Mouse (Mus musculus) brain, embryonic 14.5 days (tissue): ENCODE data around the gene Glp2r. TPM values are rescaled to one million over a fixed set of nuclear protein-coding genes. Genes with fewer than 3 reads are reported as not detected.

Source experiments
- DNase-seq: peaks from one replicate; pipeline ENCODE4 v3.0.0-alpha.2; 2011; ENCODE audit warnings: low read depth
- CTCF ChIP-seq: fragments of 200-500 bp; IDR thresholded peaks from 2 replicates; pipeline ENCODE4 v1.5.1; 2012; ENCODE audit warnings: inconsistent platforms, mild to moderate bottlenecking, moderate library complexity, borderline replicate concordance; ENCODE audit not compliant: insufficient read depth, insufficient read length; ENCODE audit errors: extremely low read depth
- POLR2A ChIP-seq: fragments of 200-500 bp; IDR thresholded peaks from 2 replicates; pipeline ENCODE4 v1.6.1; 2012; ENCODE audit warnings: mild to moderate bottlenecking, inconsistent platforms, borderline replicate concordance; ENCODE audit not compliant: poor library complexity, insufficient read depth, insufficient read length, severe bottlenecking; ENCODE audit errors: extremely low read depth
- polyA plus RNA-seq: library from polyadenylated mRNA; depleted of rRNA; stranded (reverse); fragments of >200 nt; gene quantifications from 2 replicates; pipeline ENCODE4 v1.2.3, GENCODE M21; 2012

Gene Glp2r
- polyA plus RNA-seq, 1 experiment = 0.05 TPM

- DNase-seq = no peak
- TF ChIP-seq CTCF (no peak), POLR2A (no peak)
These were observed 42.2 kb downstream of the Glp2r start for GRCm38 (mm10) chr11:67728726-67729125.

GRCm38 (mm10) chr11:67727095-67727494 lies 43.9 kb downstream of the Glp2r start:
- TF ChIP-seq POLR2A = no peak
- TF ChIP-seq CTCF = no peak
- DNase-seq = no peak

- TF ChIP-seq CTCF = no peak
- no peak for DNase-seq
These were observed 47.5 kb downstream of the Glp2r start for GRCm38 (mm10) chr11:67723231-67724013.

- TF ChIP-seq POLR2A (no peak), CTCF (no peak)
- no peak for DNase-seq
These were observed 48.4 kb downstream of the Glp2r start for GRCm38 (mm10) chr11:67722399-67723156.

- no peak for DNase-seq
- no peak for TF ChIP-seq POLR2A
- TF ChIP-seq CTCF = no peak
These were observed 49.5 kb downstream of the Glp2r start for GRCm38 (mm10) chr11:67721485-67721884.

DNA sequence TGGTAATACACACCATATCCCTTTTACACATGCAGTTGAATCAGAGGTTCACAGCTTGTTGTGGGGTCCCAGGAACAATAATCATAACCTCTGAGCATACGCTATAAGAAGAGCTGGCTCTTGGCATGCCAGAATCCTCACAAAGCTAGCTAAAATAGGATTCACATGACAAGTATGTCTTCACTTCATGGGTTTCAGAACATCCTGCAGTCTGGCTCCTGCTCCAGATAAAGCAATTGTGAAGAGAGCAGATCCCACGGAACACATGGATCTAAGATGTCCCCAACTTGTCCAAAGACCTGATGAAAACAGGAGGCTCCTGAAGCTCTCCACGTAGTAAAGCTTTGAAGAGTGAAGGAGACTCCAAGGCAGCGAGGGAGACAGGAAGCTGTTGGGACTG lies 55.6 kb downstream of the Glp2r start:
- DNase-seq = no peak
- no peak for TF ChIP-seq CTCF
- no peak for TF ChIP-seq POLR2A

- DNase-seq = peak; percentile 64
- TF ChIP-seq CTCF (no peak), POLR2A (no peak)
These were observed 58.0 kb downstream of the Glp2r start for GRCm38 (mm10) chr11:67712976-67713375.

DNA sequence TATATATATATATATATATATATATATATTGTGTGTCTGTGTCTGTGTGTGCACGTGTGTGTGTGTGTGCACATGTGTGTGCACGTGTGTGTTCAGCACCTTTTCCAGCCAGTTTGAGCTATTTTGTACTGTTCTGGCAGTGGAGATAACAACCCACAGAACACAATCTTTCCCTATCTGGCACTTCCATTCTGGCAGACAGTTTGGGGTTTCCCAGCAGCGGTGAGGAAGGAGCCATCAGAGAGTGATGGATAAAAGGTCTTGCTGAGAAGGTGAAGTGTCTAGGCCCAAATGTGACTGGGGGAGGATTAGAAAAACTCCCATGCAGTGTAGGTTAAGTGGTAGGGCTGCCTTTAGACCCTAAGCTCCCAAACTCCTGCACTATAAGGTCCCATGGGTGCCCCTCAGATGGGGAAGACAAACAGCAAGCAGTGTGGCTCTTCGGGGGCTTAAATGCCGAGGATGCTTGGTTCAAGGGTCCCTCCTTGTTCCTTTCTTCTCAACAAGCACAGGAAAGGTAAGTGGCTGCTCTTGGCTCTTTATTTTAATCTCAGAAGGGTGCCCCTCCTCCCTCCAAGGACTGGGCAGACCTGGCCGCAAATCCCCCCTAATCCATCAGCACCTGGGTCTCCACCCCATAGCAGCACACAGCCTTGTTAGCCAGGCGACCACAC lies 76.1 kb downstream of the Glp2r start, which contains the start of gene Rcvrn:
Gene Rcvrn, plus strand, starts transcription at position 624 of the 674 bp plus-strand sequence.
- DNase-seq = no peak
- TF ChIP-seq CTCF = no peak
- no peak for TF ChIP-seq POLR2A

- TF ChIP-seq CTCF (no peak), POLR2A (no peak)
- peak; percentile 38 for DNase-seq
These were observed 84.8 kb downstream of the Glp2r start for GRCm38 (mm10) chr11:67686109-67686508.

- DNase-seq = no peak
- no peak for TF ChIP-seq CTCF
These were observed 89.1 kb downstream of the Glp2r start for GRCm38 (mm10) chr11:67681871-67682270.

GRCm38 (mm10) chr11:67679930-67680329 lies 91.0 kb downstream of the Glp2r start:
- no peak for DNase-seq
- TF ChIP-seq POLR2A (no peak), CTCF (no peak)
